Mouse (Mus musculus): ENCODE measurements at regions not wholly inside any gene's neighbourhood (a gene's known extent, or its start where the extent isn't known, plus 50 kb on each side); places are given as distances from the start of the nearest gene placed in this dataset.

DNA sequence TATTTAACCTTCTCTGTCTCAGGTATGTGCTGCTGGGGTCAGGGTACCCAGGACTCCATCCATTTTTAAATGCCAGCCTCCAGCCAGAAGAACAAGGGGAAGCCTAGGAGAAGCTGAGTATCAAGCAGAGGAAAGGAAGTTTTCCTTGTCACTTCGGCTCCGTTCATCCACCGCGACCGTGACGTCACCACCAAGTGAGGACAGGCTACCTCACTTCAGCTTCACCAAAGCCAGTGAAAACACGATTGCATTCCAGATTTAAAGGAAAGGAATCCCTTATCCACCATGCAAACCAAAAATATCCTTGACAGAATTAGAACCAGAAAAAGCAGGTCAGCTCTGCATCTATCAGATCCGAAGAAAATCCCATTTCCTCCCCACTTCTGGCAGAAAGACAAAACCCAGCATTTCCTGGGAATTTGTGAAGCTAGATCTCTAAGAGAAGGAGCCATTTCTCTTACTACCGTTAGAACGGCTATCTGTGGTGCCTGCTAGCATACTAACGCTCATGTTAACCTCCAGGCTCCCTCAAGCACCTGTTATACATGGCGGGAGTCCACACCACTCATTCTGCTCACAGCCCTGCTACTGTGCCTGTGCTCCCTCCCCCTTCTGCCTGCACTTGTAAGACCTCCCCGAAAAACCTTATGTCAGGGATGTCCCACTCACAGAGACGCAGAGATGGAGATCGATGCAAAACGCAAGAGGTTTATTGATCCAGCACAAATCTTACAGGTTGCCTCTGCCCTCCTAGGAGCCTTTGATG lies 133.4 kb downstream of the Qrsl1 start:
- intact Hi-C loops (cut with DNase I), result no loop called here

DNA sequence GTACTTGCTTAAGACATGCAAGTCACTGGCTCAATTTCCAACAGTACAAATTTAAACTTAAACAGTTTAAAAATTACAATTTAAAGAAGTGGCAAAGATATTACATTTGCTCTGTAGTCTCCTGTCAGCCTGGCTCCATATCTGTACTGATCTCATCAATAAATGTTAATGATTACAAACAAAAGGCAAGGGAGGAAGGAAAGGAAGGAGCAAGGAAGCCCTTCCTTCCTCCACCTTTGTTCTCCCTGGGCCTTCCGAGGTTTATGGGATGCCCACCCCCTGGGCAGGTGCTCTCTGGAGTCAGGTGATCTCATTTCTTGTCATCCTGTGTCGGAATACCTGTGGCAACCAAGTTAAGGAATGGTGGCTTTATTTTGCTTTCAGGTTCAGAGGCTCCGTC lies 132.5 kb downstream of the Qrsl1 start:
- intact Hi-C loops (cut with DNase I), result no loop called here
- DNase-seq (ENCODE audit: low spot score), result no peak

More for the DNA sequence above, 133.4 kb downstream of the Qrsl1 start:
- DNase-seq (ENCODE audit: low spot score), result no peak

- DNase-seq (ENCODE audit: low spot score), result no peak
- intact Hi-C loops (cut with DNase I), result no loop called here
Measured at GRCm38 (mm10) chr10:43775807-43776206, 125.7 kb downstream of the Qrsl1 start.

DNA sequence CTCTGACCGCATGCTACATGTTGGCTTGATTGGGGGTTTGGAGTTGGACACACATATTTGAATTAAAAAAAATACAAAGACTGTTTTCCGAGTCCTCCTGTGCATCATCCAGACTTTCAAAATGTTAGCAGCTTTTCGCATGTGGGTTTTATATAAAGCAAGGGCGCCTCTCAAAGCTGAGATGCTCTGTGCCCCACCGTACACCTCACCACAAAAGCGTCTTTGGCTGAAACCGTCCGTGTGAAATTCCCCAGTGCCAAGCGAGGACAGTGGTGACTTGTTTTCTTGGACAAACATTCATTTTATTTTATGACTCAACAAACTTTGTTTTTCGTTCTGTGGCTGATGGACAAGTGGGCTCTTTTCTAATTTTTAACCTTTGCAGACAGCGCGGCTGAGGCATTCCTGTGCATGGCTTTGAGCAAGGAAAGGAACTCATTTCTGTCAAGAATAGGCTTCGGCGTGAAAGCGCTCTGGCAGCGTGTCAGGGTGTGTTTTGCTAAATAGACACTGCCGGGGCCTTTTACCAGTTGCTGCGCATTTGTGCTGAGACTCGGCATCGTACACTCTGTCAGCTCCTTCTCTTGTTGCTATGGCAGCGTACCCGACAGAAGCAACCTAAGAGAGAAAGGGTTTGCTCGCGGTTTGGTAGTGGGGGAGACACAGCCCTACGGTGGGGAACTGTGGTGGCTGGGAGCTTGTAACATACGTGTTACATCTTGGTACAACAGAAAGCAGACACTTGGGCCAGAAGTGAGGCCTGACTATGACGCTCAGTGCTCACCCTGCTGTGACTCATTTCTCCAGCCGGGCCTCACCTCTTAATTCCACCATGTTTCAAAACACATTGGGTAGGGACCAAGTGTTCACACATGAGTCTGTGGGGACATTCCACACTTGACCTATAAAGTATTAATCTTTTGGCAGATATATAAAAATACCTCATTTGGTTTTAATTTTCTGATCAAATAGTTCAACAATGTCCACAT lies 123.6 kb downstream of the Qrsl1 start:
- DNase-seq (ENCODE audit: low spot score), result no peak
- intact Hi-C loops (cut with DNase I), result no loop called here

DNA sequence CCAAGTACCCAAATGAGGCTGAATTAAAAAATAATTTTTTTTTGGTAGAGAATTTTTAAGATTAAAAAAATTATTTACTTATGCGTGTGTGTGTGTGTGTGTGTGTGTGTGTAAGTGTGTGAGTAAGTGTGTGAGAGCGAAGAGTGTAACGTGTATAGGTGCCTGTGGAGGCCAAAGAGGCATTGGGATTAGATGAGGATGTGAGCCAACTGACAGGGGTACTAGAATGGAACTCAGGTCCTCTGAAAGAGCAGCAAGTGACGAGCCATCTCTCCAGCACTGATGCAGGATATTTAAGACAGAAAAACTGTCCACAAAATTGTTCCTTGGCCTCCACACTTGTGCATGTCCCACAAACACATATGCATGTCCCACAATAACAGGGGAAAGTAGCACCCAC lies 121.0 kb downstream of the Qrsl1 start:
- DNase-seq (ENCODE audit: low spot score), result no peak
- intact Hi-C loops (cut with DNase I), result no loop called here

DNA sequence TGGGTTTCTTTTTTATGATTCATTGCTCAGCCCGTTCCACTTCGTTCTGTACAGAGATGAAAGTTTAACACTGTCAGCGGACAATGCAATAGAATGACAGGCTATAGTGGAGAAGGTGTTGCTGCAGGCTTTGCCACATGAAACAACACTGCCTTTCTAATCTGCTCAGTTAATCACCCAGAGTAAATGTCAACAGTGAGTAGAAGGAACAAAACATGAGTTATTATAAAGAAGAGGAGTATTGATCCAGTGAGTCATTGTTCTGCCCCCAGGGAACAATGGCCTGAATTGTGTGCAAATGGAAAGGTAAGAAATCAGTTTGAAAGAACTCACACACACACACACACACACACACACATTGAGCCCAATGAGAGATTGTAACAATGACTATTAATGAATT lies 118.2 kb downstream of the Qrsl1 start:
- intact Hi-C loops (cut with DNase I), result no loop called here
- DNase-seq (ENCODE audit: low spot score), result no peak

DNA sequence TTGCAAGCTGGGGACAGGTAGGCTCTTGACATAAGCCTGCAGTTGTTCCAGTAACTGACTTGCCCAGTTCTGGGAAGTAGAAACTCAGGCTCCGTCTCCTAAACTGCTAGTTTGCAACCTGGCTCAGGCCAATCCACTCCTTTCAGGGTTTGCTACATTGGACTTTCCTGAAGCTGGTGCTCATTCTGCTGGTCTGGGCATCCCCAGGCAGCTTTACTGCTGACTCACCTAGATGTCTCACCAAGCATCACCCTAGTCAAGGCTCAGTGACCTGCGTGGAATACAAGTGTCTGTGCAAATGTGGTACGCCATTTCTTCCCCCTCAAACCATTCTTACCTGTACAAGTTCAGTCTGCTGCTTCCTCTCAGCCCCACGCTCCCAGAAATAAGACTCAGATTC lies 110.8 kb downstream of the Qrsl1 start:
- intact Hi-C loops (cut with DNase I), result no loop called here
- no peak for DNase-seq (ENCODE audit: low spot score)

GRCm38 (mm10) chr10:43791525-43792021 lies 110.0 kb downstream of the Qrsl1 start:
- DNase-seq (ENCODE audit: low spot score), result no peak
- intact Hi-C loops (cut with DNase I), result no loop called here

DNA sequence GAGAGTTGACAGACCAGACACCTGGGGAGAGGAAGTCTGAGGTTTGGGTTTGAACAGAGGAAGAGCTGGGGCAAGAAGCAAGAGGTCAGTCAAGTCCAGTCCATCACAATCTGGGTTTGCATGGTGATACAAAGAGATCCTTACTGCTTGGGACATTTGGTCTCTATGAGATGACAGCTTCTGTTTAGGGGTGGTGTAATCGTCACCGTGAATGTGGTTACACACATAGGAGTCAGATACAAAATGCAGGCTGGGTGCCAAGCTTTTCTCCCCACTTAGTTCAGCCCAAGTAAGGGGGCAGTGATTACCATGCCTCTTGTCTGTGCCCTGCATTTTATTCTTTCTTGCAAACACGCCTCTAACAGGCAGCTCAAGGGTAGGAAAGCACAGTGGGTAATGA lies 108.9 kb downstream of the Qrsl1 start:
- intact Hi-C loops (cut with DNase I), result no loop called here
- DNase-seq (ENCODE audit: low spot score), result no peak

DNA sequence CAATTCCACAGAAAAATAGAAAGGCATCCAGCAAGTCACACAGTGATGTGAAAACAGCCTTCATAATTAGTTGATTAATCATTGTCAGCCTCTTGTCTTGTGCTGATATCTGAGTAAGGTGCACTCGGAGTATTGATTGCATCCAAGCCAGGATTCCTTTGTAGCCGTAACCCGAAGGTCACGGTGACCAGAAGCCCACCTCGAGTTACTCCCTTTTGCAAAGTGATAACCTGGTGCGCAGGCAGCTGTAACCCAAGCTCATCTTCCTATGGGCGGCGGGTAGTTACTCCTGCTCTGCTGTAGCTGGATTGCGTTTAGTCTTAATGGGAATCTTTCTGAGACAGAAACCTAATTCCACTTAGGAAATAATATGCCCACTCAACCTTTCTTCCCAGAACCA lies 107.0 kb downstream of the Qrsl1 start:
- DNase-seq (ENCODE audit: low spot score), result no peak
- intact Hi-C loops (cut with DNase I), result no loop called here

- intact Hi-C loops (cut with DNase I), result no loop called here
- DNase-seq (ENCODE audit: low spot score), result no peak
Measured at GRCm38 (mm10) chr10:43800077-43800476, 101.5 kb downstream of the Qrsl1 start.

DNA sequence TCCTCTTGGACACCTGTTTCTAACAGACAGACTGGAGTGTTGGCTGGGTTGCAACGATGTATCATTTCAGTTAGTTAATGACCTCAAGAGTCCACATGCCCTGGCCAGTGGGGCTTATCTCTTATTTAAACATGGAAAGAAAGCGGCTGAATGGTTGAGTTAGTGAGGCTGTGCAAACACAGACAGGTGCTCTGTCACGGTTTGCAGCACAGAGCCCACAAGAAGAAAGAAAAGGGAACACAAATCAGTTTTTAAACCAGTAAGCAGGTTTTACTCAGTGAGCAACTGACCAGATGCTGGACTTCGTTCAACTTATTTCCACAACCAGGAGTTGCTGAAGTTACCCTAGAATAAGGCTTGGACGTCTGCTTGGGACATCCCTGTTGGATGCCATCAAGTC lies 86.3 kb downstream of the Qrsl1 start:
- no peak for DNase-seq (ENCODE audit: low spot score)

DNA sequence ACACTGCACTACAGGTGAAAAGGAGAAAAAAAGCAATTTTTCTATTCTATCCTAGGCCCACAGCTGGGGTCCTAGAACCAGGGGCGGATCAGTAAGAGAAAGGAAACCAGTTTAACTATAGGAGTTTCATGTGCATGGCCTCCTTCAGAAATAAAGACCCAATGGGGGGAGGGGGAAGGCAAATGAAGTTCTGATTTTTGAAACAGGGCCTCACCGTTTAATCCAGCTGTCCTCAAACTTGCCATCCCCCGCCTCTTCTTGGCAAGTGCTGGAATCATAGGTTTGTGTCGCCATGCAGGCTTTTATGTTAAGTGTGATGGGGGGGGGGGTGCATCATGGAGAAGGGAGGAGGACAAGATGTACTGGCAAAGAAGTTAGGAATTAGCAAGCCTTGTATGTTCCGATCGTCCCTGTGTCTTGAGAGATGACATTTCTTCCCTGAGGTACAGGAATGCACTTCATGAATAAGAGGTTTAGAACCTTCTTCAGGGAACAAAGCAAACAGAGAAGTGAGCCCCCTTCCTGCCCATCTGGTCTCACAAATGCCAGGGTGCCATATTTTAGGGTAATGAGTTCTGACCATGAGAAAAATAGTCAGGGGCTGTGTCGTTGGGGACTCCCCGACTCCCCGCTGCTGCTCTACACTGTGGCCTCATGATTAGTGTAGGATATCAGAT lies 83.9 kb downstream of the Qrsl1 start:
- intact Hi-C loops (cut with DNase I), result no loop called here
- no peak for DNase-seq (ENCODE audit: low spot score)

More for the DNA sequence above, 86.3 kb downstream of the Qrsl1 start:
- intact Hi-C loops (cut with DNase I), result no loop called here

GRCm38 (mm10) chr10:43818623-43819022 lies 82.9 kb downstream of the Qrsl1 start:
- no peak for DNase-seq (ENCODE audit: low spot score)
- intact Hi-C loops (cut with DNase I), result no loop called here

DNA sequence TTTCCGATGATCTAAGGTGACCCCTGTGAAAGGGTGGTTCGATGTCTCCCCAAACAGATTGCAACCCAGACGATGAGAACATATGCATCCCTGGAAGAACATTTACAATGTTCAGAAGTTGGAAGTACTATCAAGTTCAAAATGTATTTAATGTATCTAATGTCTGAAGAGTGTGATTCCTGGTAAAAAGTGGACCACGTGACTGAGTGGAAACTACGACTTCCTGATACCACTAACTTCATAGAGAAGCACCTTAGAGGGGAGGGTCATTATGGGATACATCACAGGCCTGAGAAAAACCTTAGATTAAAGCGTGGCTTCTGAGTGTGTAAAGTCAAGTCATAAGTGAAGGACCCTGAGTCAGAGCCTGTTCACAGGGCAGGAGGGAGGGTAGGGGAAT lies 82.1 kb downstream of the Qrsl1 start:
- no peak for DNase-seq (ENCODE audit: low spot score)
- intact Hi-C loops (cut with DNase I), result no loop called here

- intact Hi-C loops (cut with DNase I), result no loop called here
Measured at GRCm38 (mm10) chr10:43822615-43823014, 78.9 kb downstream of the Qrsl1 start.

GRCm38 (mm10) chr10:43824009-43824408 lies 77.5 kb downstream of the Qrsl1 start:
- intact Hi-C loops (cut with DNase I), result no loop called here

More at GRCm38 (mm10) chr10:43822615-43823014, 78.9 kb downstream of the Qrsl1 start:
- DNase-seq (ENCODE audit: low spot score), result no peak

More at GRCm38 (mm10) chr10:43824009-43824408, 77.5 kb downstream of the Qrsl1 start:
- DNase-seq (ENCODE audit: low spot score), result no peak
